Mouse (Mus musculus): ENCODE measurements at regions not wholly inside any gene's neighbourhood (a gene's known extent, or its start where the extent isn't known, plus 50 kb on each side); places are given as distances from the start of the nearest gene placed in this dataset.
"Not testable (repeated sequence)": the region's sequence is repeated elsewhere in the genome, so short reads cannot be mapped to it uniquely, and the experiment has no call there.

- ATAC-seq (ENCODE audit: insufficient number of reproducible peaks, low FRiP score, low TSS enrichment, low read depth), result no peak
- H3K36me3 ChIP-seq, result no peaks in the 10 kb centered on the region
- H3K9me3 ChIP-seq, result no peaks in the 10 kb centered on the region
- H3K4me3 ChIP-seq, result no peak overlapping the region
- 69% methylated on average over 6 of the region's 6 CpGs for WGBS
- H3K4me1 ChIP-seq, result no peaks in the 10 kb centered on the region; the same call in 1 of the 2 replicates
- no peak overlapping the region for H3K4me2 ChIP-seq
- no peaks in the 10 kb centered on the region for H3K27me3 ChIP-seq
- H3K9ac ChIP-seq, result no peak overlapping the region
- H3K27ac ChIP-seq, result no peak overlapping the region
Measured at GRCm38 (mm10) chr6:6384441-6384840, 167.5 kb upstream of the Slc25a13 start.

GRCm38 (mm10) chr6:6372421-6372820, 155.4 kb upstream of the Slc25a13 start:
- no peak for ATAC-seq (ENCODE audit: insufficient number of reproducible peaks, low FRiP score, low TSS enrichment, low read depth)
- whole genome bisulfite sequencing, result 72% methylated on average over 3 of the region's 3 CpGs

GRCm38 (mm10) chr6:6371444-6372093, 154.6 kb upstream of the Slc25a13 start:
- ATAC-seq (ENCODE audit: insufficient number of reproducible peaks, low FRiP score, low TSS enrichment, low read depth), result peak; percentile 72
- Histone ChIP-seq H3K36me3 (no peaks in the 10 kb centered on the region), H3K4me2 (no peak overlapping the region), H3K4me3 (no peak overlapping the region), H3K9me3 (no peaks in the 10 kb centered on the region), H3K9ac (no peak overlapping the region), H3K27me3 (no peaks in the 10 kb centered on the region), H3K27ac (no peak overlapping the region), H3K4me1 (no peaks in the 10 kb centered on the region)
- WGBS, result 33% methylated on average over 5 of the region's 5 CpGs

More at GRCm38 (mm10) chr6:6372421-6372820, 155.4 kb upstream of the Slc25a13 start:
- H3K27ac ChIP-seq, result no peak overlapping the region
- no peaks in the 10 kb centered on the region for H3K4me1 ChIP-seq
- H3K36me3 ChIP-seq, result no peaks in the 10 kb centered on the region
- H3K4me3 ChIP-seq, result no peak overlapping the region
- no peaks in the 10 kb centered on the region for H3K9me3 ChIP-seq
- H3K27me3 ChIP-seq, result no peaks in the 10 kb centered on the region
- H3K9ac ChIP-seq, result no peak overlapping the region
- no peak overlapping the region for H3K4me2 ChIP-seq

GRCm38 (mm10) chr6:6364037-6364436, 147.1 kb upstream of the Slc25a13 start:
- no peak overlapping the region for H3K4me2 ChIP-seq
- H3K36me3 ChIP-seq, result no peaks in the 10 kb centered on the region
- ATAC-seq (ENCODE audit: insufficient number of reproducible peaks, low FRiP score, low TSS enrichment, low read depth), result no peak
- WGBS, result 33% methylated on average over 4 of the region's 4 CpGs
- no peak overlapping the region for H3K27ac ChIP-seq
- H3K4me3 ChIP-seq, result no peak overlapping the region
- no peak overlapping the region for H3K9ac ChIP-seq
- no peaks in the 10 kb centered on the region for H3K27me3 ChIP-seq
- H3K4me1 ChIP-seq, result no peaks in the 10 kb centered on the region
- no peaks in the 10 kb centered on the region for H3K9me3 ChIP-seq

GRCm38 (mm10) chr6:6362678-6363354, 145.8 kb upstream of the Slc25a13 start:
- ATAC-seq (ENCODE audit: insufficient number of reproducible peaks, low FRiP score, low TSS enrichment, low read depth), result no peak
- 45% methylated on average over 4 of the region's 4 CpGs for WGBS
- Histone ChIP-seq H3K4me2 (no peak overlapping the region), H3K27me3 (no peaks in the 10 kb centered on the region), H3K36me3 (no peaks in the 10 kb centered on the region), H3K9me3 (no peaks in the 10 kb centered on the region), H3K4me3 (no peak overlapping the region), H3K27ac (no peak overlapping the region), H3K4me1 (no peaks in the 10 kb centered on the region), H3K9ac (no peak overlapping the region)

GRCm38 (mm10) chr6:6361181-6361580, 144.2 kb upstream of the Slc25a13 start:
- not testable (repeated sequence) for H3K27me3 ChIP-seq; H3K27ac ChIP-seq; H3K4me2 ChIP-seq; H3K4me1 ChIP-seq; H3K36me3 ChIP-seq; H3K9me3 ChIP-seq; ATAC-seq (ENCODE audit: insufficient number of reproducible peaks, low FRiP score, low TSS enrichment, low read depth); H3K4me3 ChIP-seq; H3K9ac ChIP-seq

GRCm38 (mm10) chr6:6357477-6357876, 140.5 kb upstream of the Slc25a13 start:
- 25% methylated on average over 2 of the region's 2 CpGs for WGBS
- no peak overlapping the region for H3K9ac ChIP-seq
- 0 out of 2 replicates have a peak, but pooled peaks cover 5% of the 10 kb centered on the region for H3K27me3 ChIP-seq
- H3K4me3 ChIP-seq, result no peak overlapping the region
- peaks cover 5% of the 10 kb centered on the region; the same call in 1 of the 2 replicates for H3K4me1 ChIP-seq
- no peaks in the 10 kb centered on the region for H3K36me3 ChIP-seq
- no peak overlapping the region for H3K27ac ChIP-seq
- ATAC-seq (ENCODE audit: insufficient number of reproducible peaks, low FRiP score, low TSS enrichment, low read depth), result no peak
- no peaks in the 10 kb centered on the region for H3K9me3 ChIP-seq
- no peak overlapping the region for H3K4me2 ChIP-seq

- no peak for ATAC-seq (ENCODE audit: insufficient number of reproducible peaks, low FRiP score, low TSS enrichment, low read depth)
- no peaks in the 10 kb centered on the region for H3K36me3 ChIP-seq
- H3K27ac ChIP-seq, result no peak overlapping the region
- H3K4me1 ChIP-seq, result peaks cover 5% of the 10 kb centered on the region; the same call in 1 of the 2 replicates
- H3K27me3 ChIP-seq, result 0 out of 2 replicates have a peak, but pooled peaks cover 5% of the 10 kb centered on the region
- H3K9ac ChIP-seq, result no peak overlapping the region
- WGBS, result 43% methylated on average over 6 of the region's 6 CpGs
- no peaks in the 10 kb centered on the region for H3K9me3 ChIP-seq
- no peak overlapping the region for H3K4me3 ChIP-seq
- H3K4me2 ChIP-seq, result no peak overlapping the region
Measured at GRCm38 (mm10) chr6:6356967-6357366, 140.0 kb upstream of the Slc25a13 start.

GRCm38 (mm10) chr6:6335251-6335650, 118.3 kb upstream of the Slc25a13 start:
- Histone ChIP-seq H3K9me3 (no peaks in the 10 kb centered on the region), H3K36me3 (no peaks in the 10 kb centered on the region), H3K4me2 (no peak overlapping the region), H3K9ac (no peak overlapping the region), H3K27ac (no peak overlapping the region), H3K27me3 (no peaks in the 10 kb centered on the region), H3K4me1 (0 out of 2 replicates have a peak, but pooled peaks cover 2% of the 10 kb centered on the region), H3K4me3 (no peak overlapping the region)
- WGBS, result 35% methylated on average over 8 of the region's 8 CpGs
- ATAC-seq (ENCODE audit: insufficient number of reproducible peaks, low FRiP score, low TSS enrichment, low read depth), result no peak

GRCm38 (mm10) chr6:6330271-6330670, 113.3 kb upstream of the Slc25a13 start:
- H3K4me1 ChIP-seq, result 0 out of 2 replicates have a peak, but pooled peaks cover 2% of the 10 kb centered on the region
- no peaks in the 10 kb centered on the region for H3K27me3 ChIP-seq
- WGBS, result 100% methylated on average over 1 of the region's 1 CpGs
- H3K4me2 ChIP-seq, result no peak overlapping the region
- no peak overlapping the region for H3K27ac ChIP-seq
- ATAC-seq (ENCODE audit: insufficient number of reproducible peaks, low FRiP score, low TSS enrichment, low read depth), result no peak
- H3K9ac ChIP-seq, result no peak overlapping the region
- no peaks in the 10 kb centered on the region for H3K36me3 ChIP-seq
- H3K9me3 ChIP-seq, result no peaks in the 10 kb centered on the region
- no peak overlapping the region for H3K4me3 ChIP-seq

GRCm38 (mm10) chr6:6325516-6325915, 108.5 kb upstream of the Slc25a13 start:
- no peak overlapping the region for H3K9ac ChIP-seq
- 19% methylated on average over 1 of the region's 1 CpGs for WGBS
- no peaks in the 10 kb centered on the region for H3K36me3 ChIP-seq
- H3K4me3 ChIP-seq, result no peak overlapping the region
- H3K27ac ChIP-seq, result no peak overlapping the region
- no peaks in the 10 kb centered on the region for H3K4me1 ChIP-seq
- no peaks in the 10 kb centered on the region for H3K9me3 ChIP-seq
- ATAC-seq (ENCODE audit: insufficient number of reproducible peaks, low FRiP score, low TSS enrichment, low read depth), result no peak
- H3K27me3 ChIP-seq, result no peaks in the 10 kb centered on the region
- H3K4me2 ChIP-seq, result no peak overlapping the region

- Histone ChIP-seq H3K9ac (no peak overlapping the region), H3K36me3 (no peaks in the 10 kb centered on the region), H3K27me3 (no peaks in the 10 kb centered on the region), H3K4me1 (no peaks in the 10 kb centered on the region), H3K4me3 (no peak overlapping the region), H3K9me3 (no peaks in the 10 kb centered on the region), H3K4me2 (no peak overlapping the region), H3K27ac (no peak overlapping the region)
- ATAC-seq (ENCODE audit: insufficient number of reproducible peaks, low FRiP score, low TSS enrichment, low read depth), result no peak
- WGBS, result 49% methylated on average over 4 of the region's 4 CpGs
Measured at GRCm38 (mm10) chr6:6316725-6317124, 99.8 kb upstream of the Slc25a13 start.

Measured in limb, embryonic 15.5 days (tissue).